Mouse (Mus musculus) telencephalon, adult 2 months (tissue): ENCODE results near the gene Cd247.

Source experiments
- DNase-seq: peaks from one replicate; pipeline ENCODE4 v3.0.0-alpha.2; 2011; ENCODE audit warnings: low read depth, low spot score

The Cd247 gene

DNA sequence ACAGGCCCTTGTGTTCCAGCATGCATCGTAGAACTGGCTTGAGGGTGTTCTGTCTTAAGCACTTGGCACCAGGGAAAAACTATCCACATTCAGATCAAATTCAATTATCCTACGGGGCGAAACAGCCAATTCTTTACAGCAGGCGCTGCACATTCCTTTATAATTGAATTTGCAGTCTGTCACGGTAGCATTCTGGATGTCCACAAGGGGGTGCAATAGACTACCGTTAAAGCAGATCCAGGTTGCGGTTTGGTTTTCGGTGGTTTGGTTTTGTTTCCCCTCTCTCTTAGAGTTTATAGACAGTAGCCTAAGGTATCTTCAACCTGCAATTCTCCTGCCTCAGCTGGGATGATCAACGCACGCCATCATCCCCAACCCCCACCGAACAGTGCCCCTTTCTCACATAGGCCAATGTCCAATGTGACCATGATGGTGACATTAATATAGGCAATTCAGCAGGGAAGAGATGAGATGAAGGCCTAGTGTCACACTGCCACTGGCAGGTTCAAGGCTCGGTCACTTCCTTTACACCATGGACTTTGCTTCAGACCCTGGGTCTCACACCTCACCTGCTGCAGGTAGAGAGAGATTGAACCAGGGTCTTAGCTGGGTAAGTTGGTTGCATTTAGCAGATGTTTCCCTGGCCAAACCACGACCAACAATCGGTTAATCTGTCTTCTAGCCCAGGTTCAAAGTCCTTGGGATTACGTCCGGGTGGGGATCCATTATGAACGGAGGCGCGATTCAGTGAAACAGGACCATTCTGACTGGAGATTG lies 12.8 kb upstream of the Cd247 start:
- DNase-seq = no peak

DNA sequence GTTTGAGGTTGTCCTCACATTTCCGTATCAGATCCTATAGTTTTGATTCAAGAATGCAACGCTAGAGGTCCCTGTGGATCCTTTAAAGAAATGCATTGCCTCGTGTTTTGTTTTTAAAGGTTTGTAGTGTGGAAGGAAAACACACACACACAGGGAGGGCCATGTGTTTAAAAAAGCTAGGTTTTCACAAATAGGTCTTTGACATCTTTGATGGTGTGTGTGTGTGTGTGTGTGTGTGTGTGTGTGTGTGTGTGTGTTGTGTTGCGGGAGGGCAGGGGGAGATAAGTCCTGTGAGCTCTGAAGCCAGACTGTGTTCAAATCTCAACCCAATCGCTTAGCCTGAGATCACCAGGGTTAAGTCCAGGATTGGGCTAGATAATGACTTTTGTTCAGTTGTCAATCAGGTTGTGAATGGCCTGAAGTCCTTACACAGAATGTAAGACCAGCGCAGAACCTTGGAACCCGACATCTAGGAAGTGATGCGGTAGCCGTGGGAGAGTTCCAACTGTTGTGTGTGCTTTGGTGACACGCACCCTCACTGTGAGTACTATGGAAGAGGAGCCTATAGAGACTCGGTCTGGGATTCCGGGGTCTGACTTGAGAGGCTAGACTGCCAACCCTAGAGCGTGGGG lies 8.4 kb upstream of the Cd247 start:
- DNase-seq = no peak

DNA sequence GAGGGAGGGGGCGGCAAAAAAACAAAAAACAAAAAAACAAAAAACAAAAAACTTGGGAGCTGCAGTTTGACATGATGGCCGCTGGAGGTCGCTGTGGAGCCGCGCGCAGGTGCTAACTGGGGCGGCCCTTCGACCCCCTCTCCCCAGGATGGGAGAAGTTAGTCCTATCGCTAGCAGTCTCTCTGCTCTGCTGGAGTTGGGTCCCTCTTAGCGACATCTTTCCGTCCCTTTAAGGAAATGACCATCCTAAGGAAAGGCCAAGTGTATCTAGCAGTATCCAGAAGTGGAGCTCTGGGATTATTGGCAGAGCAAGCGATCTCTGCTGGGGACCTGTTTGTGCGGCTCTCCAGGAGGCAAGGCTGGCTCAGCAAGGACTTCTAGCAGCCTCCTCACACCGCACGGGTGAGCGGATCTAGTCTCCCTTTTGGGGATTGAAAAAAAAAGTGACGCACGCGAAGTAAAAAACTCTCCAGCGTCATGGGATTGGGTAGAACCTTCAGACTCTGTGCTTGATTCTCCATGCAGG lies 7.8 kb upstream of the Cd247 start:
- DNase-seq = no peak

DNA sequence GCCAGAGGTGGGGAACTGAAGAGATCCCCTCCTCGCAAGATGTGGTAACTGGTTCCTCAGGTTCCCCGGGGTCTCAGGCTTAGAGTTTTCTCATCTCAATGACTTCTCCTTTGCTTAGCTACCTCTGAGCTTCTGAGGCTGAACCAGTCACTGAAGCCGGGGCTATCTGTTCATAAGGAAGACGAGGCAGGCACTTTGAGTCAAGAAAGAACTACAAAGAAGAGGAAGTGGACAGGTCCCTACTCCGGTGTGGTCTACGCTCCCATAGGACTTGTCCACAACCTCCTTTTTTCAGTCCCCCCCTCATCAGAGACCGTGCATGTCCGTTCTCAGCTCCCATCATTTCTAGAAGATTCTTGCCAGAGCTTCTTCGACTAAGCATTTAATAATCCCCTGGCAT lies 7.1 kb upstream of the Cd247 start:
- no peak for DNase-seq

DNA sequence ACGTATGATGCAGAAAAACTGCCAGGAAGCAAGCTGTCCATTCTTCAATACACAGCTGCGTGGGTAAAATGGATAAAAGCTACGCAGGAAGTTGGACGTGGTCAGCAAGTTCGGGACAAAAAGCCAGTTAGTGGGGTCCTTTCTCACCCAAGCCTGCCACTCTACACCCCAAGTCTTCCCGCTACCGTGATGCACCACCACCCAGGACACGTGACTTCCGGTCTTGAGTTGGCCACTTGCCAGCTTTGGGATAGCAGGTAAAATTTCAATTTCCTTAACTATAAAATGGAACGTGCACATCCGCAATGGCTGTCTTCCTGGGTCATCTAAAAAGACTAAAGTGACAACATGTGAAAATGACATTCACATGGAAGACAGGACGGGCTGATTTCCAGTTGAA lies 6.6 kb upstream of the Cd247 start:
- DNase-seq = no peak

DNA sequence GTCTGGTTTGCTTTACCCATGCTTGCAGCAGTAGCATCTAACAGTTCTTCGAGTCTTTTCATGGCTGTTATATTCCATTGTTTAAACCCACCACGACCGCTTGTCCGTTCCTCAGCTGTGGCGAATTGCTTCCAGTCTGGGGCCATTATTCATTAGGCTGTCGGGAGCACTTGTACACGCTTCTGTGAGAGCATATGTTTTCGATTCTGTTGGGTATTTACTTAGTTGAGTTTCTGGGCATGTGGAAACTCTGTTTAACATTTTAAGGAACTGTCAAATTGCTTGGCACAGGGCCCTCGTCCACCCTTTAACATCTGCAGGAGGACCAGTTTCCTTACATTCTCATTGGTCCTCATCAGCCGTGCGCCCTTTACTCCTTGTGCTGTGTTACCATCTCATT lies 2.2 kb upstream of the Cd247 start:
- no peak for DNase-seq

DNA sequence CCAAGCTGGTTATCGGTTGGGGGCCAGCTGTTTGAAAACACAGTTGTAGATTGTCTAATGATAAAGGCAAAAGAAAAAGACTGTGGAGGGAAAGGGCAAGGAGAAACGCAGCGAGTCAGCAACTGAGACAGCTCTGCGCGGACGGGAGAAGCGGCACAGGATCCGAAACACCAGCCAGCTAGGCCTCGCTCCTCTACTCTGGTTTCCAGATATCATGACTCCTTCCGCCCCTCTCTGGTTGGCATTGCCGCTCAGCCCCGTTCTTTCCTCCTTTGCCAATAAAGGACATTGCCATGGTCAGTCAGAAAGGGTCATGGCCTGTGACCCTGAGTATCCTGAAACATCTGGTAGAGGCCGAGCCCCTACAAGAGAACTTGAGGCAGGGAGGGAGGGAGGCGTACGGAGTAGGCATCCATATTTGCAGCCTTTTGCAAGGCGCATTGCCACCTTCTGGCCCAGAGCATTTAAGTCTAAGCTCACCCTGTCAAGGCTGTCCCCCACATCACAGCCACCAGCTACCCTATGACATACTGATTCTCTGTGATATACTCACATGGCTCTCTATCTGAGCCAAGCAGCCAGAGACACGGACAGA lies 682 bp downstream of the Cd247 start:
- no peak for DNase-seq

DNA sequence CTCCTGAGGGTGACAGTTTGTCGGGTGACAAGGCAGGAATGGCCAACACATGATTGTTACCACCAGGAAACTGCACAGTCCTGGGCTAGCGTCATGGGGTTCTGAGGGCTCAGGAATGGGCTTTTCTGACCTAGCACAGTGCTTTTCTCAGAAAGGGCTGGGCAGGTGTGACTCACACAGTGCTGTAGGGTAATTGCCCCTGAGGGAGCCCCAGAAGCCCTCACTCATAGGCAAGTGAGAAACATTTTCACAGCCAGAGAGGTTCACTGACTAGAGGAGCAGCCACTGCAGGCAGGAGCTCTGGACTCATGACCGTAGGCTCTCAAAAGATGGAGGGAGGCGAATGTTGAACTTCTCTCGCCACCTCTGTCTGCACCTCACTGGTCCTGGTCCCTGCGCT lies 1.5 kb downstream of the Cd247 start:
- DNase-seq = no peak

DNA sequence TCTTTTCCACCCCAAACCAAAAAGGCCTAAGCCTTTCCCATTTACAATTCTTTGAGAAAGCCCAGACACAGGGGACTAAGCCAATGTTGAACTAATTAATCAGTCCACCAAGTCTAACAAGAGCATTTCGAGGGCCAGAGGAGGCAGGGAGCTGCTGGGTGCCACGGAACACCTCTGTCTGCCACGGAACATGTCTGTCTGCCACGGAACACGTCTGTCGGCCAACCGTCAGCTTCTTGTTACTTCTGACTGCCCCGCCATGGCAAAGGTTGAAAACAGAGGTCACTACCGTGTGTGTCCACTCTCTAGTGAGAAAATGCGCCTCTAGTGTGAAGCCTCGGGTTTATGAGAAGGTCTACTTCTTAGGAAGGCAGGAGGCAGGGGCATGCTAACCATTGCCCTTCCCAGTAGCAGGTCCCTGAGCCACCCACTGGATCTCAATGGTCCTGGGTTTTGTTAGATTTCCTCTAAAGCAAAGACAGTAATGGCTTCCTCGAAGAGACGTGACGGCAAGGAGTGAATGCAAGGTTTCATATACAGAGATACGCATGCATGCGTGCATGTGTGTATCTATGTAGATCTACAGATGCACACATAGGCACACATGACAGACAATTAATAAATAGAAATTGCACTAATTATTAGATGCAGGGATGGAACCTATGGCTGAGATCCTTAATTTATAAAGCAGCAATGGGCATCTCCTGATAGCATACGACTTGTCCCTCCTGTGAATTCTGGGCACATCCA lies 2.2 kb downstream of the Cd247 start:
- no peak for DNase-seq

DNA sequence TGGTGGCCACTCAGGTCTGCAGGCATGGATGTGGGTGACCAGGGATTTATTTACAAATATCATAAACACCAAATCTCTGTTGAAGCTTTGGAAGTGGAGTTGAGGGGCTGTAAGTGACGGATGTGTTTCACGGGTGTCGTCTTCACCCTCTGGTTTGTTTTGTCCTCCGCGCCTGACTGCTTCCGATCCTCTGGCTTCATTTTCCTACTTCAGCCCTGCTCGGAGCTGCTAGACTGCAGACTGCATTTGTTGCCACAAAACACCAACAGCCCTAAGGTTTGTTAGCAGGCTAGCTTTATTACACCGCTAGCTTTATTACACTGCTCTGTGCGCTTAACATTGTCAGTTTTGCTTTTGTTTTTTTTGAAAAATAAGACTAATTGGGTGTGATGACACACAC lies 2.9 kb downstream of the Cd247 start:
- DNase-seq = no peak

DNA sequence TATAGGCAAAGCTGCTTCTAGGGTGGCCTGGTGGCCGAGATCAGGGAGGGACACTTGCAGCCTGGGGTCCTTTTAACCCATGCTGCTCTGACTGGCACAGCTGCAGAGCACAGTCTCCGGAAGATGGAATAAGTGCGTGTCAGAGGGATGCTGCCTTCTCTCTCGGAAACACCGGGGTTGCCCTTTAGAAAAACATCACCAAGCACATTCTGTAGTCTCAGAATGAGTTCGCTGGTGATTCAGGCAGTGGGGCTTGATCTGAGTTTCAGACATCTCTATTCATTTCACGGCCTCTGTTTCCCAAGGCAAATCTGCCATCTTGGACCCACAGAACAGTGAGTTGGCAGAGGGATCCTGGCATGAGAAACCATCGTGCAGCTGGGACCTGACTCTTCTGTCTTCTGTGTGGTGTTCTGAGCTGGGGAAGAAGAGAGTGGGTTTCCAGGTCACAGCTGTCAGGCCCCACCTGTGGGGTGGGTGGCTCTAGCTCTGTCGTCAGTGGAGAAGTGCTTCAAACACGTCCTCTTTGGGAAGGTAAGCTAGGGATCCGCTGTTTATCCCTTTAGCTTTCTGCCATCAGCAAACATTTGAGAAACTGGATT lies 13.3 kb downstream of the Cd247 start:
- DNase-seq = no peak

DNA sequence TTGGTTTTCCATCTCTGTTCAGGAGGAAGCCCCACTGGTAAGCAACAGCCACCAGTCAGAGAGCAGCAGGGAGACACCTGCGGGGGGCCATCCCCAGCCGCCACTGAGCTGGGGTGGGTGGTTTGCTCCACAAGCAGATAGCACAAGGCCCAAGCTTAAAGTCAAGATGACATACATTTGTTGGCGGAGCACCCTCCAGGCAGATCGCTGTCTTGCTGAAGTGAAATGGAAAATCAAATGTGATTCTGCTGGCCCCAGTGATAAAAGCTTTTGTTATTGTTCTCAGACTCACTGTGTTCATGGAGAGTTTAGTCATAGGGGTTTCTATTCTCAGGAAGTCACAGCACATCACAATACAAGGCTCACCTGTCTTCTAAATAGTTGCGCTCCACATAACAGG lies 14.6 kb downstream of the Cd247 start:
- no peak for DNase-seq

DNA sequence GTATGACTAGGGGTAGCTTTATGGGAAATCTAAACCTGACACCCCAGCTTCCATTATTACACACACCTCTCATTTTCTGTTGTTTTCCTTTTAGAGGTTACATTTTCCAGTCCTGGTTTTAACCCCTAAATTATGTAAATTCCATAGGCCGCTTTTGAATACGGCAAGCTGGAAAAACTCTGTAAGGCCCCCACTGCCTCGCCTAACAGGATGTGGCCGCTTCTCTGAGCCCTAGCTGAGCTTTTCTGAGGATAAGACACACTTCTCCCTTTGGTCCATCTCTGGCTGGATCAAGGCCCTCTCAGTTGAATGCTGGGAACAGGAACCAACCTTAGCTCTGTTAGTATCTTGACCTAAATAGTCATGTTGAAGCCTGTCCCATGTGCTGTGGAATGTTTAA lies 15.7 kb downstream of the Cd247 start:
- no peak for DNase-seq

DNA sequence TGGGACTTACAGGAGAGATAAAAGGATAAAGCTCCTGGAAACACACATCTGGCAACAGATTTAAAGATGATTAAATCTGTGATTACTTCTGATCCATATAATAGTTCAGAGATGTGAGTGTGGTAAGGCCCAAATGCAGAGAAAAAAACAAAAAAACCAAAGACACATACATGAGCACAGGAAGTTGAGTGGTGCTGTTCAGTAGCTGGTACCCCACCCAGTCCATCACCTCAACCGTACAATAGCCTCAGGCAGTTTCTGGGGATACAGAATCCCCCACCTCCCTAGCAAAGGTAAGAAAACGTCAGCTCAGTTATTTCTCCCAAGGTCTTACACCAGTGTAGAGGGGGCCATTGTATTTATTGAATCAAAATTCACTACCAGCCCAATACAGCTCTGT lies 22.2 kb downstream of the Cd247 start:
- DNase-seq = no peak

DNA sequence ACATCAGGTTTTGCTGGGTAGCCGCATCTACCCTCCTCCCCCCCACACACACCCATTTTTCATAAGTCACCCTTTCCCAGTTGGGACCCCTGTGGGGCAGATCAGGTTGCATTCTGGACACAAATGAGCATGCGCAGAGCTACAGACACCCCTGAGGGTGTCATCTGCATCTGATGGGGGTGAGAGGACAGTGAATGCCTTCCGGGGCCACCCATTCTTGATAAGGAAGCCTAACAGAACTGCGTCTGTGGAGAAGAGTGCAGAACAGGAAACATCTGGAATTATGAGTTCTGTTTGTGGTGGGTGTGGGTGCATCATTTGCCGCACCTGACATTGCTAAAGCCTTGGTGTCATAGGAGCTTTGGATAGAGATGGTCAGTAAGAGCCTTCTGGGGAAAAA lies 22.7 kb downstream of the Cd247 start:
- no peak for DNase-seq

DNA sequence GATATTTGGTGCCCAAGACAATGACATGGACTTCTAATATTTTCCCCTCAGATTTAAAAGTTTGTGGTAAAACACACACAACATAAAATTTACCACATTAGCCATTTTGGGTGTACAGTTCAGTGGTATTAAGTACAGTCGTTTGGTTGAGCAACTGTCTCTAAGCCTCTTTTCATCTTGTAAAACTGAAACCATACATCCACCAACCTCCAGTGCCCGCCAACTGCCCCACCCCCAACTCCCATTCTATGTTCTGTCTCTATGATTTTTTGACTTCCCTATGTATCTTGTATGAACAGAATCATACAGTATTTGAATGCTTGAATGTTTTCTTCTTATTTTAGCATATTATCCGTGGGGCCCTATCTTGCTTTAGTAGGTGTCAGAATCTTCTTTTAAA lies 24.3 kb downstream of the Cd247 start:
- no peak for DNase-seq

DNA sequence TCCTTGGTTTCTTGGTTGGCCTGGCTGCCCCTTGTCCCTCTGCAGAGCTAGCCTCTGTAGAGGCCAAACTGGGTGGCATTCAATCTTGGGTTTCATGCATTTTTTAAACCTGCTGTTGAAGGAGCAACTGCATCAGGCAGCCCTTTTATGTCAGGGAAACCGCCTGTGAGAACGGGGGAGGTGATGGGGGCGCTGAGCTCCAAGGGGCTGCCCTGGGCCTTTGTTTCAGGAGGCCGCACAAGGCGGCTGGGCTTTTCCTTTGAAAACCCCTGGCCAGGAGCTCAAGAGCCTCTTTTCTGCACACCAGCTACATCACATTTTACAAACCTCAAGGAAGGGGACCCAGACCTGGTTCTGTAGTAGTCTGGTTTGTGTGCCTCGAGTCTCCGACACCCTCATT lies 25.6 kb downstream of the Cd247 start:
- DNase-seq = no peak

DNA sequence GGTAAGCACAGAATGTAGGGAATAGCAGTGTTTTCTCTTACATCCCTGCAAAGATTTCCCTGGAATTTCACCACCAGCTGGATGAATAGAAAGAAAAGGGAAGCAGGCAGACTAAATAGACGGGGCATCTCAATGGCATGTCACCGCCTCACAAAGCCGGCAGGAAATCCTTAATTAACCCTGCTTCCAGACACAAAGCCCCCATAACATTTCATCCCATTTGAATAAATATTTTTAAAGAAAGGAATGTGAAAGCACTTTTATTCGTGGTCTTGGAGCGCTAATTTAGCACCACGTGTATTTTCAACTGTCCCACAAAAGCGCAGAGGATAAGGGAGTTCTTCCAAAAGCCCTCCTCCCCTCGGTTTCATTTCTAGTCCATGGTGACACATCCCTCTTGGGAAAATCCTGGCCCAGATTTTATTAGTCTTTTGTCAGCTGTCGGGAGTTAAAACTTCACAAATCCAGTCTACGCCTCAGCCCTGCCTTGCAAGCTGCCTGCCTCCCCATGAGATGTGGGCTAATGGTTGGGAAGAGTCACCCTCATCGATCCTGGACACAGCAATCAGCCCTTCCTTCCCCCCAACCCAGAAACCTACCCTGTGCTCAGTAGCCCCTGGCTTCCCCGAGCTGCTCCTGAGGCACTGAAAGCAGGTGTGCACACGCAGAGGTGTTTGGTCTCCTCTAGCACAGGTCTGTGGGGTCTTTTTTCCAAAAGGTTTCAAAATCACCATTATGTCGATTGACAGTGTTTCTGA lies 26.2 kb downstream of the Cd247 start:
- DNase-seq = no peak

DNA sequence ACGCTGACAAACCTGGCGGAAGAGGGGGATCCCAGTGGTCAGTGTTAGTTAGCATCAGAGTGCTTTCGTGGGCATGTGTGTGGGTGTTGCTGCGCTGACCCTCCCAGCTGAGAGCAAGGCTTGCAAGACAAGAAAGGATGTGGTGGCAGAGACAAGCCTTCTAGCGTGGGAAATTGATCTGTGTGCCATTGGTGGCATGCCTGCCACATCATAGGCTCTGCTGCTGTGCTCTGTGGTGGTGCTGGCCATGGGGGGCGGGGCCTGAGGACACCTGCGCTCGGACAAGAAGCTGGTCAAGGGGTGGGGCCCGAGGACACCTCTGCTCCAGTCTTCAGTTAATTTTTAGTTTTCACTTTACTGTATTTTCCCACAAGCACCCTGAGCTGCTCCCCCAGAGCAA lies 27.9 kb downstream of the Cd247 start:
- no peak for DNase-seq

DNA sequence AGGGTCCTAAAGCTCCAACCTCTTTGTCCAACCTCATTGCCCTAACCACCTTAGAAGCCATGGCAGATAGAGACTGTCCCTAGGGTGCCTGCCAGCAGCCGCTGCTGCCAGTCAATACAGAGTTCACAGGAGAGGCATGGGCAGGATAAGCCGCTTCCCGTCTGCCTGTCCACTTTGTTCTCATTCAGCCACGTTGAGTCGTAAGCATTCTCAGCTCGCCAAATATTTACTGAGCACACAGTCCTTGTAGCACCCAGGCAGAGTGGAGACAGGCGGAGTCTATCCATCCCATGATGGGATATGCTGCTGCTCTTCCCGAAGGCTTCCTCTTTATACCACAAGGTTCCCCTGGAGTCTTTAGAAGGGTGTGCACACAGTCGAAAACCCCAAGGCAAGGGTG lies 28.8 kb downstream of the Cd247 start:
- DNase-seq = no peak
